Mouse (Mus musculus) urinary bladder, adult 18-20 months (tissue): ENCODE measurements around the gene Dhx37.
A peak's percentile ranks its signal among the peaks of the same experiment; 100 is the strongest.
"Not testable (repeated sequence)": the region's sequence is repeated elsewhere in the genome, so short reads cannot be mapped to it uniquely, and the experiment has no call there.

Source experiments
- DNase-seq, 2 experiments: peaks; one replicate each; pipeline ENCODE4 v3.0.0; 2022; ENCODE audit warnings: low spot score in 2 of 2, mixed read lengths in 2 of 2

The Dhx37 gene

GRCm38 (mm10) chr5:125448631-125449030 is 14.7 kb upstream of the Dhx37 start:
- no peak for DNase-seq

GRCm38 (mm10) chr5:125448026-125448425 is 14.1 kb upstream of the Dhx37 start:
- no peak for DNase-seq

GRCm38 (mm10) chr5:125446344-125446743 is 12.4 kb upstream of the Dhx37 start:
- DNase-seq = no peak

GRCm38 (mm10) chr5:125444554-125444953 is 10.6 kb upstream of the Dhx37 start:
- DNase-seq = no peak

GRCm38 (mm10) chr5:125443915-125444314 is 10.0 kb upstream of the Dhx37 start:
- DNase-seq = no peak

GRCm38 (mm10) chr5:125443335-125443734 is 9.4 kb upstream of the Dhx37 start:
- no peak for DNase-seq

GRCm38 (mm10) chr5:125442136-125442995 is 8.4 kb upstream of the Dhx37 start:
- DNase-seq = peak in 1 of 2 experiments; percentile 16

GRCm38 (mm10) chr5:125441234-125442114 is 7.6 kb upstream of the Dhx37 start, which contains the start of gene Bri3bp:
TSS of gene Bri3bp (plus strand) at chr5:125441568.
- peak in 1 of 2 experiments; percentile 68 for DNase-seq

- DNase-seq = no peak
Observed at GRCm38 (mm10) chr5:125440583-125441233, 6.8 kb upstream of the Dhx37 start.

- DNase-seq = not testable (repeated sequence)
Observed at GRCm38 (mm10) chr5:125434347-125434746, 426 bp upstream of the Dhx37 start.

GRCm38 (mm10) chr5:125432324-125432723 is 1.6 kb downstream of the Dhx37 start:
- not testable (repeated sequence) for DNase-seq

- DNase-seq = no peak
Observed at GRCm38 (mm10) chr5:125426343-125426742, 7.6 kb downstream of the Dhx37 start.

GRCm38 (mm10) chr5:125425698-125426276 is 8.1 kb downstream of the Dhx37 start:
- no peak for DNase-seq

- DNase-seq = no peak
Observed at GRCm38 (mm10) chr5:125419124-125419523, 14.8 kb downstream of the Dhx37 start.

- no peak for DNase-seq
Observed at GRCm38 (mm10) chr5:125418636-125419035, 15.3 kb downstream of the Dhx37 start.

GRCm38 (mm10) chr5:125416183-125416582 is 17.7 kb downstream of the Dhx37 start:
- no peak for DNase-seq

GRCm38 (mm10) chr5:125413763-125414162 is 20.2 kb downstream of the Dhx37 start:
- DNase-seq = no peak

GRCm38 (mm10) chr5:125412536-125412935 is 21.4 kb downstream of the Dhx37 start:
- not testable (repeated sequence) for DNase-seq

- no peak for DNase-seq
Observed at GRCm38 (mm10) chr5:125411972-125412530, 21.9 kb downstream of the Dhx37 start.

GRCm38 (mm10) chr5:125409348-125410090 is 24.4 kb downstream of the Dhx37 start:
- no peak for DNase-seq
